Mouse (Mus musculus): Measurements from ENCODE around the gene Kel.

Gene Kel

GRCm38 (mm10) chr6:41704123-41704522, at the start of gene Kel:
Gene Kel (minus strand): TSS chr6:41704339.
- DNase-seq (ENCODE audit: low read depth, low spot score) = no peak

GRCm38 (mm10) chr6:41744664-41745392, 40.7 kb upstream of the Kel start:
- DNase-seq (ENCODE audit: low read depth, low spot score) = no peak

- no peak for DNase-seq (ENCODE audit: low read depth, low spot score)
Measured at GRCm38 (mm10) chr6:41741101-41741500, 37.0 kb upstream of the Kel start.

GRCm38 (mm10) chr6:41734719-41735470, 30.8 kb upstream of the Kel start:
- DNase-seq (ENCODE audit: low read depth, low spot score) = no peak

GRCm38 (mm10) chr6:41727989-41728609, 24.0 kb upstream of the Kel start:
- no peak for DNase-seq (ENCODE audit: low read depth, low spot score)

- no peak for DNase-seq (ENCODE audit: low read depth, low spot score)
Measured at GRCm38 (mm10) chr6:41721430-41721829, 17.3 kb upstream of the Kel start.

GRCm38 (mm10) chr6:41710281-41710680, 6.1 kb upstream of the Kel start:
- no peak for DNase-seq (ENCODE audit: low read depth, low spot score)

GRCm38 (mm10) chr6:41706275-41706674, 2.1 kb upstream of the Kel start:
- no peak for DNase-seq (ENCODE audit: low read depth, low spot score)

- DNase-seq (ENCODE audit: low read depth, low spot score) = no peak
Measured at GRCm38 (mm10) chr6:41702928-41703327, 1.2 kb downstream of the Kel start.

- DNase-seq (ENCODE audit: low read depth, low spot score) = no peak
Measured at GRCm38 (mm10) chr6:41701245-41701644, 2.9 kb downstream of the Kel start.

- DNase-seq (ENCODE audit: low read depth, low spot score) = no peak
Measured at GRCm38 (mm10) chr6:41694407-41694806, 9.7 kb downstream of the Kel start.

GRCm38 (mm10) chr6:41692200-41692599, 11.9 kb downstream of the Kel start:
- no peak for DNase-seq (ENCODE audit: low read depth, low spot score)

GRCm38 (mm10) chr6:41685596-41685995, 18.5 kb downstream of the Kel start:
- DNase-seq (ENCODE audit: low read depth, low spot score) = no peak

GRCm38 (mm10) chr6:41684911-41685310, 19.2 kb downstream of the Kel start:
- DNase-seq (ENCODE audit: low read depth, low spot score) = no peak

GRCm38 (mm10) chr6:41684131-41684530, 20.0 kb downstream of the Kel start, which contains the start of gene Llcfc1:
Gene Llcfc1 (plus strand): TSS chr6:41684431.
- no peak for DNase-seq (ENCODE audit: low read depth, low spot score)

GRCm38 (mm10) chr6:41681656-41682055, 22.5 kb downstream of the Kel start:
- no peak for DNase-seq (ENCODE audit: low read depth, low spot score)

GRCm38 (mm10) chr6:41680669-41681068, 23.5 kb downstream of the Kel start, which contains the start of gene Trpv5:
Gene Trpv5 (minus strand): TSS chr6:41680769.
- DNase-seq (ENCODE audit: low read depth, low spot score) = no peak

GRCm38 (mm10) chr6:41676530-41676929, 27.6 kb downstream of the Kel start:
- no peak for DNase-seq (ENCODE audit: low read depth, low spot score)

- DNase-seq (ENCODE audit: low read depth, low spot score) = no peak
Measured at GRCm38 (mm10) chr6:41662320-41662719, 41.8 kb downstream of the Kel start.

GRCm38 (mm10) chr6:41658487-41658886, 45.7 kb downstream of the Kel start:
- DNase-seq (ENCODE audit: low read depth, low spot score) = no peak

- DNase-seq (ENCODE audit: low read depth, low spot score) = no peak
Measured at GRCm38 (mm10) chr6:41654648-41655047, 49.5 kb downstream of the Kel start.

GRCm38 (mm10) chr6:41653173-41653572, 51.0 kb downstream of the Kel start:
- DNase-seq (ENCODE audit: low read depth, low spot score) = no peak

All from forelimb bud, embryonic 11.5 days (tissue).